Mouse (Mus musculus): ENCODE results near the gene Gnaq. TPM values are rescaled to one million over a fixed set of nuclear protein-coding genes. Genes with fewer than 3 reads are reported as not detected.

Gnaq gene
- polyA plus RNA-seq, 1 experiment from 2014 or later = 26.7 TPM

- Histone ChIP-seq H3K36me3 (peaks cover 45% of the 10 kb centered on the region), H3K4me3 (no peak overlapping the region), H3K4me1 (replicated peaks) (0 out of 2 replicates have a peak, but pooled peaks cover 4% of the 10 kb centered on the region), H3K9me3 (no peaks in the 10 kb centered on the region), H3K27ac (no peak overlapping the region), H3K27me3 (ENCODE audit: insufficient read depth, poor library complexity, severe bottlenecking) (no peaks in the 10 kb centered on the region)
- DNase-seq (ENCODE audit: low spot score) = no peak
- WGBS = 91% methylated on average over 13 of the region's 13 CpGs
Measured at GRCm38 (mm10) chr19:16383127-16383526, 250.5 kb downstream of the Gnaq start.

DNA sequence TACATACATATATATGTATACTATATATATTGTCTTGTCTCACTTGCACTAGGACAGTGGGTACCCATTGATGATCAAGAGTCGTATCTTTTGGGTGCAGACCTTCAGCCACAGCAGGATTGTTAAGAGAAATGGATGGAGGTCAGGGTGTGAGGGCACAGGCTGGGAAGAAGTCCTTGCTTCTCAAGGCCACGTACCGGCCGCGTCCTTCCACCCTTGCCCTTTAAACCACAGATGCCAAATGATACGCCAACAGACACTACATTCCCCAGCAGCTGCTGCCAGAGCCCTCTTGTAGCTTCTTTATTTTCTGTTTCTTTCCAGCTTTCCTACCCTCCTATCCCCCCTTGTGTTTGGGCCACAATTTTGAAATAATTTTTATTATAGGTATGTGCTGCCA is 251.5 kb downstream of the Gnaq start:
- no peak for DNase-seq (ENCODE audit: low spot score)
- Histone ChIP-seq H3K36me3 (peaks cover 35% of the 10 kb centered on the region), H3K4me3 (no peak overlapping the region), H3K27me3 (ENCODE audit: insufficient read depth, poor library complexity, severe bottlenecking) (no peaks in the 10 kb centered on the region), H3K27ac (no peak overlapping the region), H3K4me1 (replicated peaks) (peaks cover 11% of the 10 kb centered on the region), H3K9me3 (no peaks in the 10 kb centered on the region)
- 90% methylated on average over 6 of the region's 6 CpGs for WGBS

DNA sequence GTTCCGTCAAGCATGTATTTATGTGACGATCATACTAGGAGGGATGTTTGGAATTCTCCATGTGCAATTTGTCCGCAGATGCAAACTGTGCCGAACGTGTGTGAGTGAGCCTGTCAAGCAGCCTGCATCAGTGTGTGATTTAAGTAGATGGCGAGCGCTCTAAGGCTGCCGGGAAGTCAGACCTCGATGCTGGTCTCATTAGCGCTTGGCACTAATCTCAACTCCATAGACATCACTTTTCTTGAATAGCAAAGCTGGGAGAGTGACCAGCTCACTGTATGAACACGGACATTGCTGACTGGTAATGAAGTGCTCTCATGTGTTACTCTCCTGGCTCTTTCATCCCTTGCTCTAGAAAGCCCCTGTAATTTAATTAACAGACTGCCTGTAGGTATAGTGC is 252.3 kb downstream of the Gnaq start:
- no peak for DNase-seq (ENCODE audit: low spot score)
- Histone ChIP-seq H3K4me1 (replicated peaks) (peaks cover 18% of the 10 kb centered on the region), H3K27ac (no peak overlapping the region), H3K9me3 (no peaks in the 10 kb centered on the region), H3K36me3 (peaks cover 27% of the 10 kb centered on the region), H3K27me3 (ENCODE audit: insufficient read depth, poor library complexity, severe bottlenecking) (no peaks in the 10 kb centered on the region), H3K4me3 (no peak overlapping the region)
- 92% methylated on average over 11 of the region's 11 CpGs for WGBS

GRCm38 (mm10) chr19:16386514-16386913 is 253.9 kb downstream of the Gnaq start:
- Histone ChIP-seq H3K27ac (no peak overlapping the region), H3K27me3 (ENCODE audit: insufficient read depth, poor library complexity, severe bottlenecking) (no peaks in the 10 kb centered on the region), H3K4me1 (replicated peaks) (peaks cover 20% of the 10 kb centered on the region), H3K36me3 (peaks cover 22% of the 10 kb centered on the region), H3K4me3 (no peak overlapping the region), H3K9me3 (no peaks in the 10 kb centered on the region)
- 80% methylated on average over 6 of the region's 6 CpGs for WGBS
- DNase-seq (ENCODE audit: low spot score) = no peak

DNA sequence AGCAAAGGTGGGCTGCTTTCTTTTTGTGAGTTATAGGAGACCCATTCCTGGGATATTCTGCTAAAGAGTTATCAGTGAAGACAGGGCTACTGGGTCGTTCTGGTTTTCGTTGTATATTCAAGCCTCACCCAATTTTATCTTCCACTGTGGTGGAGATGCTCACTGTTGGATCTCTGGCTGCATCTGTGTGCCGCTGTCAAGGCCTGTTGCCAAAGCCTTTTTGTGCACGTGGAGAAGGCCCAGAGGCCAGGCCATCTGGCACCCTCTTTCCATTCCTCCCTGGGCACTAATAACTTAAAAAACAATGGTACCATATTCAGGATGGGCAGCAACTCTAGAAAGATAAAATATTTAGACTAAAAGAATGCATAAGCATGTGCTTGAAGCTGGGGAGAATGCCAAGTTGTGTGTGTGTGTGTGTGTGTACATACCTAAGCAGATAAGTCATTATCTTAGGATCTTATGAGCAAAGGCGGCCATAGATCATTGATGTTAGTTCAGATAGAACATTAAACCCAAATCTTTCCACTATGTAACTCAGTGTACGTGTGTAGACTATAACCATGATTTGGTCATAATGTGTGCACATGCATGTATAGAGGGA is 257.7 kb downstream of the Gnaq start:
- Histone ChIP-seq H3K4me1 (replicated peaks) (peaks cover 20% of the 10 kb centered on the region), H3K36me3 (peaks cover 3% of the 10 kb centered on the region; the same call in 1 of the 2 replicates), H3K9me3 (no peaks in the 10 kb centered on the region), H3K4me3 (no peak overlapping the region), H3K27ac (no peak overlapping the region), H3K27me3 (ENCODE audit: insufficient read depth, poor library complexity, severe bottlenecking) (no peaks in the 10 kb centered on the region)
- no peak for DNase-seq (ENCODE audit: low spot score)
- WGBS = 92% methylated on average over 6 of the region's 6 CpGs

GRCm38 (mm10) chr19:16394381-16394780 is 261.8 kb downstream of the Gnaq start:
- Histone ChIP-seq H3K4me1 (replicated peaks) (0 out of 2 replicates have a peak, but pooled peaks cover 7% of the 10 kb centered on the region), H3K27ac (no peak overlapping the region), H3K27me3 (ENCODE audit: insufficient read depth, poor library complexity, severe bottlenecking) (no peaks in the 10 kb centered on the region), H3K36me3 (no peaks in the 10 kb centered on the region), H3K9me3 (no peaks in the 10 kb centered on the region), H3K4me3 (no peak overlapping the region)
- WGBS = 90% methylated on average over 5 of the region's 5 CpGs
- no peak for DNase-seq (ENCODE audit: low spot score)

- DNase-seq (ENCODE audit: low spot score) = no peak
- Histone ChIP-seq H3K4me1 (replicated peaks) (no peaks in the 10 kb centered on the region), H3K4me3 (no peak overlapping the region), H3K27ac (no peak overlapping the region), H3K27me3 (ENCODE audit: insufficient read depth, poor library complexity, severe bottlenecking) (no peaks in the 10 kb centered on the region), H3K9me3 (no peaks in the 10 kb centered on the region), H3K36me3 (no peaks in the 10 kb centered on the region)
- WGBS = 79% methylated on average over 6 of the region's 6 CpGs
Measured at GRCm38 (mm10) chr19:16403101-16403500, 270.5 kb downstream of the Gnaq start.

GRCm38 (mm10) chr19:16407727-16408126 is 275.1 kb downstream of the Gnaq start:
- Histone ChIP-seq H3K9me3 (no peaks in the 10 kb centered on the region), H3K36me3 (no peaks in the 10 kb centered on the region), H3K27ac (no peak overlapping the region), H3K4me3 (no peak overlapping the region), H3K4me1 (replicated peaks) (no peaks in the 10 kb centered on the region), H3K27me3 (ENCODE audit: insufficient read depth, poor library complexity, severe bottlenecking) (no peaks in the 10 kb centered on the region)
- WGBS = 80% methylated on average over 1 of the region's 1 CpGs
- DNase-seq (ENCODE audit: low spot score) = no peak

DNA sequence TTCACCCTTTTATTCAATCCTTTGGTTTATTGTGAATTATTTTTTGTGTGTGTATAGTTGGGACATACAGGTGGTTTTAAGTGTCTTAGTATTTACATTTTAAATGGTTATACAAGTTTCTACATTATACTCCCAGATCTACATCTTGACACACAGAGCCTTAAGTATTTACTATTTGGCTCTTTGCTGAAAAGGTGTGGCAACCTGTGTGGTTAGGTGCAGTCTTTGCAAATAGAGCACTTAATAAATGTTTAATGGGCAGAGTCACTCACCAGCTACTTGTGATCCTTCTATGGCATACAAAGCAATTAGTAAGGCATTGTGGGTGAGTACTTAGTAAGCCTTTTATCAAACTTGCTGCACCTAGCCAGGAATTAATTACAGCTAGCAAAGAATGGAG is 278.7 kb downstream of the Gnaq start:
- H3K36me3 ChIP-seq = no peaks in the 10 kb centered on the region
- no peak for DNase-seq (ENCODE audit: low spot score)
- H3K9me3 ChIP-seq = no peaks in the 10 kb centered on the region
- H3K4me3 ChIP-seq = no peak overlapping the region
- H3K27me3 ChIP-seq (ENCODE audit: insufficient read depth, poor library complexity, severe bottlenecking) = no peaks in the 10 kb centered on the region
- H3K4me1 ChIP-seq (replicated peaks) = no peaks in the 10 kb centered on the region
- no peak overlapping the region for H3K27ac ChIP-seq

GRCm38 (mm10) chr19:16418086-16418663 is 285.5 kb downstream of the Gnaq start:
- 94% methylated on average over 5 of the region's 5 CpGs for WGBS
- DNase-seq (ENCODE audit: low spot score) = no peak
- H3K27ac ChIP-seq = no peak overlapping the region
- no peaks in the 10 kb centered on the region for H3K27me3 ChIP-seq (ENCODE audit: insufficient read depth, poor library complexity, severe bottlenecking)
- H3K9me3 ChIP-seq = no peaks in the 10 kb centered on the region
- H3K4me3 ChIP-seq = no peak overlapping the region
- H3K36me3 ChIP-seq = no peaks in the 10 kb centered on the region
- no peaks in the 10 kb centered on the region for H3K4me1 ChIP-seq (replicated peaks)

- no peak for DNase-seq (ENCODE audit: low spot score)
- no peak overlapping the region for H3K4me3 ChIP-seq
- H3K36me3 ChIP-seq = no peaks in the 10 kb centered on the region
- peaks cover 15% of the 10 kb centered on the region for H3K9me3 ChIP-seq
- no peaks in the 10 kb centered on the region for H3K4me1 ChIP-seq (replicated peaks)
- WGBS = 79% methylated on average over 2 of the region's 2 CpGs
- H3K27me3 ChIP-seq (ENCODE audit: insufficient read depth, poor library complexity, severe bottlenecking) = no peaks in the 10 kb centered on the region
- H3K27ac ChIP-seq = no peak overlapping the region
Measured at GRCm38 (mm10) chr19:16425596-16425995, 293.0 kb downstream of the Gnaq start.

DNA sequence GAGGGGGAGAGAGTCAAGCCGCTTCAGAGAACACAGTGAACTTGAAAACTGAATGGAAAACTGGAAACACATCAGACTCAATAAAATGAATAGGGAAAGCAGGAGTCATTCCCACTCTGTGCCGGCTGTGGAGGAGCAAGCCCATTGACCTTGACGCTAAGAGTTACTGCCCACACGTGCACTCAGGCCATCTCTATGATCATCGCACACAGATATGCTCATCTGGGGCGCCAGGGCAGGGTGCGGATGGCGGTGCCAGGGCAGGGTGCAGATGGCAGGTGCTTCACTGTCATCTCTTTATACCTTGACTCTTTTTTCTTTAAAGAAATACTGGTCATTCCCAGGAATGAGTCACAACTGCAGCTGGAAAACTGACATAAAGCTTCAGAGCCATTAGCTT is 298.7 kb downstream of the Gnaq start:
- Histone ChIP-seq H3K36me3 (no peaks in the 10 kb centered on the region), H3K27me3 (ENCODE audit: insufficient read depth, poor library complexity, severe bottlenecking) (peaks cover 21% of the 10 kb centered on the region), H3K4me3 (no peak overlapping the region), H3K9me3 (peaks cover 15% of the 10 kb centered on the region), H3K27ac (no peak overlapping the region), H3K4me1 (replicated peaks) (peaks cover 12% of the 10 kb centered on the region)
- no peak for DNase-seq (ENCODE audit: low spot score)
- WGBS = 83% methylated on average over 8 of the region's 8 CpGs

- 33% methylated on average over 9 of the region's 9 CpGs for WGBS
- no peaks in the 10 kb centered on the region for H3K9me3 ChIP-seq
- peaks cover 56% of the 10 kb centered on the region for H3K27me3 ChIP-seq (ENCODE audit: insufficient read depth, poor library complexity, severe bottlenecking)
- no peak for DNase-seq (ENCODE audit: low spot score)
- peaks cover 38% of the 10 kb centered on the region for H3K4me1 ChIP-seq (replicated peaks)
- no peak overlapping the region for H3K27ac ChIP-seq
- H3K36me3 ChIP-seq = no peaks in the 10 kb centered on the region
- H3K4me3 ChIP-seq = peak overlapping the region; percentile 53
Measured at GRCm38 (mm10) chr19:16434879-16435278, 302.2 kb downstream of the Gnaq start.
